Comparison of ENCODE assay signal across 1 mouse cellular context in the genomic region with DNA sequence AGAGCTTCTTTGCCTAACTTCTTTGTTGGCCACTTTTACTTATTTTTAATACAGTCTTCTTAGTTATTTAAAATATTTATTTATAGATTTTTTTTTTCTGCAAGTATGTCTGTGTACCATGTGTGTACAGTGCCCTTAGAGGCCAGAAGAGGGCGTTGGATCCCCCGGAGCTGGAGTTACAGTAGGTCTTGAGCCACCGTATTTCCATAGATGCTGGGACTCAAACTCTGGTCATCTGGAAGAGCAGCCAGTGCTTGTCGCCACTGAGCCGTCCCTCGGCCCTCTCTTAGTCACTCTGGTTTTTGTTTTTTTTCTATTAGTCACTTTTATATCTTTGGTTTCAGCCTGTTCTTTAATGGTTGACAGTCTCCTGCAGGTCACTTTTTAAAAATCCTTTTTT.
TF ChIP-seq lines count a peak whose summit lies in the region.

No protein-coding gene starts in this region.

TF ChIP-seq in MEL, 35 proteins besides CTCF, POLR2A, EP300 and RAD21:
- TF ChIP-seq USF2 (IDR thresholded peaks at IDR 0.05; ENCODE audit: borderline replicate concordance in 1 of 2, insufficient read depth in 1 of 2, low read depth in 1 of 2, low read length in 2 of 2) (no peak), MYC (IDR thresholded peaks at IDR 0.05; ENCODE audit: low read depth, low read length) (no peak), TBP (IDR thresholded peaks at IDR 0.05; ENCODE audit: low read depth, low read length) (0 out of 2 replicates have a peak, but pooled peaks have one; percentile 21), ZNF384 (IDR thresholded peaks at IDR 0.05; ENCODE audit: low read depth, low read length) (peak; percentile 62; the same call in 1 of the 2 replicates), USF1 (IDR thresholded peaks at IDR 0.05; ENCODE audit: low read depth, low read length) (no peak), NELFE (IDR thresholded peaks at IDR 0.05; ENCODE audit: low read depth, low read length) (no peak), ZMIZ1 (IDR thresholded peaks at IDR 0.05; ENCODE audit: low read depth, low read length) (no peak), SIN3A (IDR thresholded peaks at IDR 0.05; ENCODE audit: low read length) (no peak), ELF1 (IDR thresholded peaks at IDR 0.05; ENCODE audit: low read depth, low read length) (no peak), POLR2AphosphoS2 (IDR thresholded peaks at IDR 0.05; ENCODE audit: low read length) (no peak), TAL1 (IDR thresholded peaks at IDR 0.05; ENCODE audit: low read length) (no peak), GATA1 (IDR thresholded peaks at IDR 0.05; ENCODE audit: low read depth, low read length) (no peak)
